In the genomic region with DNA sequence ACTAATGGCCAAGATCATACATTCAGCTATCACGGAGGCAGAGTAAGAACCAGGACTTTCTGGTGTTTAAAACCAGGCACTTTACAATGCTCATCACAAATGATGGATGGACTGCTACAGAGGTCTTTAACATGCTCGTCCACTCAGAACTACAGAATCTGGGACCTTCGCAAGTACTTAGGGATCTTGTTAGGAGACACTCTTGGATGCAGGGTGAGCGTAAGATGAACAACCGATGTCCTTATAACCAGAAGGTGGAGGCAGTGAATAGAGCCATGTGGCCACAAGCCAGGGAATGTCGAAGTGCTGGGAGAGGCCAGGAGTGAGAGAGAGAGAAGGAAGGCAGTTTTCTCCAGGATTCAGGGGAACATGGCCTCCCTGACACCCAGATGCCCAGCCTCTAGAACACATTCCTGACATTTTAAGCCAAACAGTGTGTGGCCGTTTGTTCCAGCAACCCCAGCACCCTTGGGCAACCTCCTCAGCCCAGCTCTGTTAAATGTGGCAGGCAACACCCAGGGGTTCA, we compare ENCODE assay signal across 14 mouse cellular contexts.
DNase-seq lines count a peak whose midpoint lies in the region; ATAC-seq lines count a peak whose summit lies in the region.
"Had no signal": no experiment of that assay in that cellular context is flagged by ENCODE, and none has a peak within 500 bp of the region (broad histone marks: within the 10 kb centered on the region; RNA-seq: fewer than 3 reads in every experiment).

No protein-coding gene starts in this region.

- H3K9ac ChIP-seq in kidney, embryonic 15.5 days, result no peak overlapping the region
- H3K9ac ChIP-seq in heart, embryonic 15.5 days, result peak overlapping the region; percentile 42; the same call in 1 of the 2 replicates
- H3K9ac ChIP-seq in liver, embryonic 11.5 days (ENCODE audit: low read depth, low read length), result no peak overlapping the region
- H3K9ac ChIP-seq: neural tube, embryonic 15.5 days had no signal

- 63% methylated on average over 7 of the region's 7 CpGs for WGBS in kidney, embryonic 15.5 days
- 44% methylated on average over 7 of the region's 7 CpGs for WGBS in heart, embryonic 15.5 days
- WGBS in liver, embryonic 11.5 days, result 66% methylated on average over 7 of the region's 7 CpGs

- peaks cover 80% of the 10 kb centered on the region for H3K36me3 ChIP-seq in kidney, embryonic 15.5 days
- peaks cover 61% of the 10 kb centered on the region for H3K36me3 ChIP-seq in heart, embryonic 15.5 days
- peaks cover 2% of the 10 kb centered on the region; the same call in 1 of the 2 replicates for H3K36me3 ChIP-seq in liver, embryonic 11.5 days (ENCODE audit: control insufficient read depth, insufficient read depth, low read length)
- H3K36me3 ChIP-seq: G1E; neural tube, embryonic 15.5 days had no signal

- no peaks in the 10 kb centered on the region for H3K9me3 ChIP-seq in kidney, embryonic 15.5 days (replicated peaks)
- no peaks in the 10 kb centered on the region for H3K9me3 ChIP-seq in heart, embryonic 15.5 days (replicated peaks)
- no peaks in the 10 kb centered on the region for H3K9me3 ChIP-seq in liver, embryonic 11.5 days (ENCODE audit: control insufficient read depth, low read length)
- H3K9me3 ChIP-seq: G1E; midbrain, embryonic 10.5 days; neural tube, embryonic 15.5 days had no signal

- DNase-seq in kidney, adult 18-20 months, result no peak
- DNase-seq in gastrocnemius, adult 18-20 months (ENCODE audit: low spot score), result peak; percentile 77
- DNase-seq in lung, postnatal 10 days, result peak; percentile 85
- DNase-seq in T-cell, adult 2 months (ENCODE audit: low spot score), result no peak
- no peak for DNase-seq in left cerebral cortex, postnatal 25 days (ENCODE audit: low spot score in 2 of 2)
- no peak for DNase-seq in liver, embryonic 11.5 days (ENCODE audit: low spot score)
- DNase-seq: adrenal gland, adult 2 months; cerebellum, adult 8-10 months; kidney, postnatal 14 days had no signal

- H3K4me1 ChIP-seq in kidney, embryonic 15.5 days, result peaks cover 24% of the 10 kb centered on the region
- peaks cover 62% of the 10 kb centered on the region for H3K4me1 ChIP-seq in heart, embryonic 15.5 days (replicated peaks)
- H3K4me1 ChIP-seq in liver, embryonic 11.5 days (replicated peaks; ENCODE audit: control insufficient read depth, insufficient read depth, low read length), result peaks cover 10% of the 10 kb centered on the region

- no peak overlapping the region for H3K4me2 ChIP-seq in kidney, embryonic 15.5 days
- no peak overlapping the region for H3K4me2 ChIP-seq in heart, embryonic 15.5 days
- no peak overlapping the region for H3K4me2 ChIP-seq in liver, embryonic 11.5 days
- H3K4me2 ChIP-seq: neural tube, embryonic 15.5 days had no signal

- H3K27me3 ChIP-seq in kidney, embryonic 15.5 days, result no peaks in the 10 kb centered on the region
- H3K27me3 ChIP-seq in heart, embryonic 15.5 days, result no peaks in the 10 kb centered on the region
- H3K27me3 ChIP-seq in liver, embryonic 11.5 days (replicated peaks; ENCODE audit: control insufficient read depth, insufficient read depth, low read length), result no peaks in the 10 kb centered on the region
- H3K27me3 ChIP-seq: neural tube, embryonic 15.5 days had no signal

- no peak overlapping the region for H3K4me3 ChIP-seq in kidney, embryonic 15.5 days (replicated peaks)
- no peak overlapping the region for H3K4me3 ChIP-seq in heart, embryonic 15.5 days
- no peak overlapping the region for H3K4me3 ChIP-seq in liver, embryonic 11.5 days (ENCODE audit: low read depth, low read length)
- H3K4me3 ChIP-seq: midbrain, embryonic 10.5 days; neural tube, embryonic 15.5 days had no signal

- 0 out of 2 replicates have a peak overlapping the region, but pooled peaks have one; percentile 37 for H3K27ac ChIP-seq in kidney, embryonic 15.5 days
- peak overlapping the region; percentile 76 for H3K27ac ChIP-seq in heart, embryonic 15.5 days
- H3K27ac ChIP-seq in liver, embryonic 11.5 days (ENCODE audit: low read depth, low read length), result no peak overlapping the region
- H3K27ac ChIP-seq: midbrain, embryonic 10.5 days; neural tube, embryonic 15.5 days had no signal

- ATAC-seq in kidney, embryonic 15.5 days (replicated peaks; ENCODE audit: low FRiP score), result no peak
- no peak for ATAC-seq in heart, embryonic 15.5 days (replicated peaks; ENCODE audit: insufficient number of reproducible peaks, insufficient read depth, low FRiP score, low read depth)
- ATAC-seq in liver, embryonic 11.5 days (replicated peaks; ENCODE audit: low FRiP score), result no peak

- intact Hi-C loops in left cerebral cortex, postnatal 25 days (cut with DNase I), result loop anchor here (2.0 kb wide), 1 partner anchor 91 kb away; no protein-coding TSS in a partner anchor

Comparison
In these comparisons a context has a peak if more than half of its experiments do, and no peak if none do; other contexts are left out.
1. DNase-seq: peak in gastrocnemius, adult 18-20 months (single experiment) and lung, postnatal 10 days (single experiment); none in kidney, adult 18-20 months (single experiment), T-cell, adult 2 months (single experiment), left cerebral cortex, postnatal 25 days (0 of 2) and liver, embryonic 11.5 days (single experiment).